Mouse (Mus musculus): ENCODE measurements at regions not wholly inside any gene's neighbourhood (a gene's known extent, or its start where the extent isn't known, plus 50 kb on each side); places are given as distances from the start of the nearest gene placed in this dataset.

- in situ Hi-C loops (cut with MboI) = no loop called here
Measured at GRCm38 (mm10) chr15:68635633-68636032, 2134.9 kb upstream of the Lrrc6 start.

GRCm38 (mm10) chr15:68626976-68627375 is 2126.3 kb upstream of the Lrrc6 start:
- in situ Hi-C loops (cut with MboI) = no loop called here

GRCm38 (mm10) chr15:68624831-68625230 is 2124.1 kb upstream of the Lrrc6 start:
- in situ Hi-C loops (cut with MboI) = no loop called here

GRCm38 (mm10) chr15:68620417-68621214 is 2119.9 kb upstream of the Lrrc6 start:
- in situ Hi-C loops (cut with MboI) = no loop called here

- in situ Hi-C loops (cut with MboI) = no loop called here
Measured at GRCm38 (mm10) chr15:68606110-68606791, 2105.5 kb upstream of the Lrrc6 start.

GRCm38 (mm10) chr15:68605478-68605877 is 2104.8 kb upstream of the Lrrc6 start:
- in situ Hi-C loops (cut with MboI) = no loop called here

GRCm38 (mm10) chr15:68582177-68582576 is 2081.5 kb upstream of the Lrrc6 start:
- in situ Hi-C loops (cut with MboI) = no loop called here

- in situ Hi-C loops (cut with MboI) = no loop called here
Measured at GRCm38 (mm10) chr15:68579486-68579885, 2078.8 kb upstream of the Lrrc6 start.

- in situ Hi-C loops (cut with MboI) = no loop called here
Measured at GRCm38 (mm10) chr15:68560654-68561053, 2059.9 kb upstream of the Lrrc6 start.

- in situ Hi-C loops (cut with MboI) = no loop called here
Measured at GRCm38 (mm10) chr15:68556133-68556532, 2055.4 kb upstream of the Lrrc6 start.

GRCm38 (mm10) chr15:68536055-68536325 is 2035.3 kb upstream of the Lrrc6 start:
- in situ Hi-C loops (cut with MboI) = no loop called here

- in situ Hi-C loops (cut with MboI) = no loop called here
Measured at GRCm38 (mm10) chr15:68535297-68536054, 2034.8 kb upstream of the Lrrc6 start.

GRCm38 (mm10) chr15:68520759-68521158 is 2020.0 kb upstream of the Lrrc6 start:
- in situ Hi-C loops (cut with MboI) = no loop called here

GRCm38 (mm10) chr15:68512431-68512830 is 2011.7 kb upstream of the Lrrc6 start:
- in situ Hi-C loops (cut with MboI) = no loop called here

- in situ Hi-C loops (cut with MboI) = no loop called here
Measured at GRCm38 (mm10) chr15:68508190-68508589, 2007.5 kb upstream of the Lrrc6 start.

- in situ Hi-C loops (cut with MboI) = no loop called here
Measured at GRCm38 (mm10) chr15:68506093-68506492, 2005.4 kb upstream of the Lrrc6 start.

GRCm38 (mm10) chr15:68496438-68496837 is 1995.7 kb upstream of the Lrrc6 start:
- in situ Hi-C loops (cut with MboI) = no loop called here

- in situ Hi-C loops (cut with MboI) = no loop called here
Measured at GRCm38 (mm10) chr15:68484789-68485188, 1984.1 kb upstream of the Lrrc6 start.

GRCm38 (mm10) chr15:68477745-68478144 is 1977.0 kb upstream of the Lrrc6 start:
- in situ Hi-C loops (cut with MboI) = no loop called here

- in situ Hi-C loops (cut with MboI) = no loop called here
Measured at GRCm38 (mm10) chr15:68471928-68472327, 1971.2 kb upstream of the Lrrc6 start.

GRCm38 (mm10) chr15:68462851-68463250 is 1962.1 kb upstream of the Lrrc6 start:
- in situ Hi-C loops (cut with MboI) = no loop called here

GRCm38 (mm10) chr15:68457239-68457638 is 1956.5 kb upstream of the Lrrc6 start:
- in situ Hi-C loops (cut with MboI) = no loop called here

GRCm38 (mm10) chr15:68451971-68452370 is 1951.3 kb upstream of the Lrrc6 start:
- in situ Hi-C loops (cut with MboI) = no loop called here

Data from mature B cell (primary cell).